Mouse (Mus musculus) heart, adult 2 months (tissue): ENCODE results near the gene Madcam1. TPM values are rescaled to one million over a fixed set of nuclear protein-coding genes. Genes with fewer than 3 reads are reported as not detected.

Experiments used
- DNase-seq, 2 experiments: peaks; one replicate each; pipeline ENCODE4 v3.0.0; 2021
- H3K27ac ChIP-seq: fragments of 200-600 bp; 2 replicates; pipeline ENCODE4 v1.8.1; 2022
- H3K27me3 ChIP-seq: fragments of 200-500 bp; 2 replicates; pipeline ENCODE4 v1.6.1; 2012; ENCODE audit warnings: mild to moderate bottlenecking, low read length, inconsistent platforms, mixed read lengths; ENCODE audit not compliant: control insufficient read depth, insufficient read depth
- H3K36me3 ChIP-seq: fragments of 200-500 bp; 2 replicates; pipeline ENCODE4 v1.6.1; 2012; ENCODE audit warnings: low read length, inconsistent platforms; ENCODE audit not compliant: control insufficient read depth, insufficient read depth
- H3K4me1 ChIP-seq: fragments of 200-500 bp; 2 replicates; pipeline ENCODE4 v1.6.1; 2011; ENCODE audit warnings: low read length; ENCODE audit not compliant: control insufficient read depth, insufficient read depth
- H3K4me3 ChIP-seq: fragments of 200-600 bp; 2 replicates; pipeline ENCODE4 v1.8.1; 2022
- H3K79me2 ChIP-seq: fragments of 200-500 bp; replicated peaks from 2 replicates; pipeline ENCODE4 v1.6.1; 2012; ENCODE audit warnings: mild to moderate bottlenecking, inconsistent platforms, low read length, moderate library complexity, mixed read lengths; ENCODE audit not compliant: control insufficient read depth, insufficient read depth
- H3K9ac ChIP-seq: fragments of 200-500 bp; 2 replicates; pipeline ENCODE4 v1.6.1; 2012; ENCODE audit warnings: low read depth, mild to moderate bottlenecking, control low read depth, inconsistent platforms, low read length, mixed read lengths
- CTCF ChIP-seq: fragments of 200-600 bp; IDR thresholded peaks from 2 replicates; pipeline ENCODE4 v1.8.1; 2022; ENCODE audit warnings: antibody characterized with exemption, mild to moderate bottlenecking, moderate library complexity
- EP300 ChIP-seq: fragments of 200-500 bp; IDR thresholded peaks from 2 replicates; pipeline ENCODE4 v1.6.1; 2011; ENCODE audit warnings: low read depth, low read length, control low read depth; ENCODE audit not compliant: insufficient read depth
- POLR2A ChIP-seq: fragments of 200-500 bp; IDR thresholded peaks from 2 replicates; pipeline ENCODE4 v1.6.1; 2011; ENCODE audit warnings: mild to moderate bottlenecking, low read depth, low read length, control low read depth; ENCODE audit not compliant: insufficient read depth
- WGBS: fragments of 180-500 bp; shearing (Covaris S2); methylation state at CpG from one replicate; pipeline ENCODE4 v1.1.7; 2018; 5-methylcytosine and 5-hydroxymethylcytosine counted together
- intact Hi-C: fragments of 180-260 bp; cut with DNase I; formaldehyde crosslinking; loops from one replicate; pipeline ENCODE4 v1.15.1; 2025
- polyA plus RNA-seq: library from polyadenylated mRNA; depleted of rRNA; stranded (reverse); fragments of >200 nt; gene quantifications from 2 replicates; pipeline ENCODE4 v1.2.3, GENCODE M21; 2012
- total RNA-seq, 2 experiments: library from RNA; stranded (reverse); gene quantifications; 2 replicates each; pipeline ENCODE4 v1.2.3; 2021

Gene Madcam1
- total and polyA plus RNA-seq, 3 experiments = not detected

DNA sequence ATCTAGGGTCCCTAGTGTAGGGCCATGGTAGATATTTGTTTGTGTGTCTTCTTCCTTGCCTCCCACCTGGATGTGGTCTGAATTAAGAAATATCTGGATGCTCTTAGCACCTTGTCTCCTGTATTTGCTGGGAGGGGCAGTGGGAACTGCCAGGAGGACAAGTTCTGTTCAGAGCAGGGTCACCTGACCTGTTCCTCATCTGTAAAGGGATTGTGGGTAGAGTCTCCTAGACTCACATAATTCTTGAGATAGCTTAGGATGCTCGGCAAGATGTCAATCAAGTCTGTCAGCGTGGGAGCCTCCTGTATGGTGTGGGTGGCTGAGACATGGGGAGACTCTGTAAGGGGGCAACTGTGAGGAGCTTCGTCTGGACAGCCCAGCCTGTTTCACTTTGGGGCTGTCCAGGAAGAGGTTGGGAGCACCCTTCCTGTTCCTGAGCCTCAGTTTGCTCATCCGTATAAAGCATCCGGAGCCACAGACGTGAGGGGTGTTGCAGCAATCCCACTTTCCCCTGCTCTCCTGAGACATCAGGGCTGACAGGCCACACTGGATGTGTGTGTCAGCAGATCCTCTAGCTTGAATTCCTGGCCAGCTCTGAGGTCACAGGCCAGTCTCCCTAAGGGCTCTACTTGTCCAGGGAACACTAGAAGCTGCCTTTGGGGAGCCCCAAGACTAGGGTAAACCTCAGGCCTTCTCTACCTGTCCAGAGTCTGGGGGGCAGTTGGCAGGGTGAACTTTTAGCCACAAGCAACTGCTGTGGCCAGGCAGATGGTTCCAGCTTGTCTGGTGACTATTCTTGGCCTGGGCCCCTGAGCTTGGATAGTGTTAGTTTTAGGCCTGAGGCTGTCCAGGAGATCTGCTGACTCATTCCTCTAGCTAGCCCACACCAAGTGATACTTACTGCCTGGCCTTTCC is 19.6 kb downstream of the Madcam1 start:
- intact Hi-C loops = no loop called here
- peak; percentile 68 to 81 for DNase-seq
- 17% methylated on average over 6 of the region's 6 CpGs for WGBS
- Histone ChIP-seq H3K79me2 (peaks cover 4% of the 10 kb centered on the region; the same call in 1 of the 2 replicates), H3K27me3 (no peaks in the 10 kb centered on the region), H3K27ac (peak overlapping the region; percentile 87), H3K36me3 (peaks cover 16% of the 10 kb centered on the region), H3K4me1 (peaks cover 25% of the 10 kb centered on the region), H3K9ac (peak overlapping the region; percentile 82), H3K4me3 (peak overlapping the region; percentile 87)
- TF ChIP-seq CTCF (no peak), EP300 (peak; percentile 87), POLR2A (peak; percentile 30; the same call in 1 of the 2 replicates)

GRCm38 (mm10) chr10:79684770-79685600 is 20.6 kb downstream of the Madcam1 start:
- intact Hi-C loops = no loop called here
- Histone ChIP-seq H3K27me3 (no peaks in the 10 kb centered on the region), H3K4me3 (no peak overlapping the region), H3K9ac (peak overlapping the region; percentile 0), H3K79me2 (peaks cover 4% of the 10 kb centered on the region; the same call in 1 of the 2 replicates), H3K27ac (peak overlapping the region; percentile 87), H3K4me1 (peaks cover 25% of the 10 kb centered on the region), H3K36me3 (peaks cover 16% of the 10 kb centered on the region)
- DNase-seq = no peak
- TF ChIP-seq EP300 (no peak), POLR2A (no peak), CTCF (no peak)
- 89% methylated on average over 25 of the region's 25 CpGs for WGBS

GRCm38 (mm10) chr10:79686219-79686618 is 21.9 kb downstream of the Madcam1 start:
- no peak for DNase-seq
- Histone ChIP-seq H3K27ac (peak overlapping the region; percentile 87), H3K27me3 (no peaks in the 10 kb centered on the region), H3K79me2 (peaks cover 4% of the 10 kb centered on the region; the same call in 1 of the 2 replicates), H3K9ac (0 out of 2 replicates have a peak overlapping the region, but pooled peaks have one; percentile 37), H3K4me3 (no peak overlapping the region), H3K4me1 (peaks cover 22% of the 10 kb centered on the region), H3K36me3 (peaks cover 16% of the 10 kb centered on the region)
- intact Hi-C loops = no loop called here
- TF ChIP-seq POLR2A (no peak), CTCF (no peak), EP300 (no peak)
- WGBS = 74% methylated on average over 2 of the region's 2 CpGs

GRCm38 (mm10) chr10:79686691-79687090 is 22.3 kb downstream of the Madcam1 start:
- TF ChIP-seq CTCF (no peak), EP300 (0 out of 2 replicates have a peak, but pooled peaks have one; percentile 40), POLR2A (peak; percentile 50)
- peaks cover 4% of the 10 kb centered on the region; the same call in 1 of the 2 replicates for H3K79me2 ChIP-seq
- intact Hi-C loops = no loop called here
- DNase-seq = peak in 1 of 2 experiments; percentile 70
- peak overlapping the region; percentile 87 for H3K27ac ChIP-seq
- H3K4me3 ChIP-seq = no peak overlapping the region
- WGBS = 64% methylated on average over 1 of the region's 1 CpGs
- H3K36me3 ChIP-seq = peaks cover 16% of the 10 kb centered on the region
- peaks cover 22% of the 10 kb centered on the region for H3K4me1 ChIP-seq
- no peaks in the 10 kb centered on the region for H3K27me3 ChIP-seq
- peak overlapping the region; percentile 37; the same call in 1 of the 2 replicates for H3K9ac ChIP-seq

DNA sequence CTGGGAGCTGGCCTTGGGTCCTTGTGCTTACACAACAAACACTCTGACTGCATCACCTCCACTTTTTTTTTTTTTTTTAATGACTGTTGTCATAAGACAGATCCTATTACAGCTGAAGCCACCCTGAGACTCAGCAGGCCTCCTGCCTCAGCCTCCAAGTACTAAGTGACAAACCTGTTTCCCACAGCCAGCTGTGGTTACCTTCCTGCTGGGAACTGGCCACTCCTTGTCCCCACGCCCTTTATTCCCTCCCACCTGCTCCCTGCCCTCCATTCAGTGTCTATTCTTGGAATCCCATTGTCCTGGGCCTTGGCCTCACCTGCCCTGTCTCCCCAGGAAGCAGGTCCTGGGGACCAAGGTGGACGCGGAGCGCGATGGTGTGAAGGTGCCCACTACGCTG is 23.2 kb downstream of the Madcam1 start:
- Histone ChIP-seq H3K9ac (no peak overlapping the region), H3K27me3 (no peaks in the 10 kb centered on the region), H3K79me2 (peaks cover 4% of the 10 kb centered on the region; the same call in 1 of the 2 replicates), H3K4me3 (no peak overlapping the region), H3K27ac (peak overlapping the region; percentile 87), H3K4me1 (peaks cover 22% of the 10 kb centered on the region), H3K36me3 (peaks cover 16% of the 10 kb centered on the region)
- intact Hi-C loops = no loop called here
- TF ChIP-seq CTCF (no peak), POLR2A (no peak), EP300 (no peak)
- WGBS = 91% methylated on average over 6 of the region's 6 CpGs
- DNase-seq = no peak

- no peak for DNase-seq
- Histone ChIP-seq H3K27ac (no peak within 1 kb of the TSS; the same call in 1 of the 2 replicates), H3K4me1 (peaks cover 18% of the 10 kb centered on the region), H3K36me3 (peaks cover 12% of the 10 kb centered on the region), H3K9ac (no peak within 1 kb of the TSS), H3K79me2 (peaks cover under 1% of the 10 kb centered on the region; the same call in 1 of the 2 replicates), H3K27me3 (no peaks in the 10 kb centered on the region), H3K4me3 (no peak within 1 kb of the TSS)
- intact Hi-C loops = no loop called here
- TF ChIP-seq CTCF = no peak
- no peak for TF ChIP-seq POLR2A
- no peak for TF ChIP-seq EP300
- 76% methylated on average over 4 of the region's 4 CpGs for WGBS
These were observed 24.4 kb downstream of the Madcam1 start, which contains the start of gene Gzmm for GRCm38 (mm10) chr10:79688720-79689119. Gene Gzmm, plus strand, starts transcription at chr10:79689020.
